Mouse (Mus musculus) cerebellum, postnatal 10 days (tissue): Measurements from ENCODE around the gene 4430402I18Rik.
A peak's percentile ranks its signal among the peaks of the same experiment; 100 is the strongest.

ENCODE experiments used
- DNase-seq, 2 experiments: peaks; one replicate each; pipeline ENCODE4 v3.0.0; 2021; ENCODE audit warnings: mixed read lengths in 2 of 2

4430402I18Rik gene

DNA sequence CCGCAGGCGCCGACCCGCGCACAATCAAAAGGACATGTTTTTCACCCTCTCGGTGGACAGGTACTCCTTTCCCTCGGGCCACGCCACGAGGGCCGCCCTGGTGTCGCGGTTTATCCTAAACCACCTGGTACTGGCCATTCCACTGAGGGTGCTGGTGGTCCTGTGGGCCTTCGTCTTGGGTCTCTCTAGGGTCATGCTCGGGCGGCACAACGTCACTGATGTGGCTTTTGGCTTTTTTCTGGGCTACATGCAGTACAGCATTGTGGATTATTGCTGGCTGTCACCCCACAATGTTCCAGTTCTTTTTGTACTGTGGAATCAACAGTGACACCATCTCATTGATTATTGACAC, 3.1 kb downstream of the 4430402I18Rik start:
- no peak for DNase-seq

DNA sequence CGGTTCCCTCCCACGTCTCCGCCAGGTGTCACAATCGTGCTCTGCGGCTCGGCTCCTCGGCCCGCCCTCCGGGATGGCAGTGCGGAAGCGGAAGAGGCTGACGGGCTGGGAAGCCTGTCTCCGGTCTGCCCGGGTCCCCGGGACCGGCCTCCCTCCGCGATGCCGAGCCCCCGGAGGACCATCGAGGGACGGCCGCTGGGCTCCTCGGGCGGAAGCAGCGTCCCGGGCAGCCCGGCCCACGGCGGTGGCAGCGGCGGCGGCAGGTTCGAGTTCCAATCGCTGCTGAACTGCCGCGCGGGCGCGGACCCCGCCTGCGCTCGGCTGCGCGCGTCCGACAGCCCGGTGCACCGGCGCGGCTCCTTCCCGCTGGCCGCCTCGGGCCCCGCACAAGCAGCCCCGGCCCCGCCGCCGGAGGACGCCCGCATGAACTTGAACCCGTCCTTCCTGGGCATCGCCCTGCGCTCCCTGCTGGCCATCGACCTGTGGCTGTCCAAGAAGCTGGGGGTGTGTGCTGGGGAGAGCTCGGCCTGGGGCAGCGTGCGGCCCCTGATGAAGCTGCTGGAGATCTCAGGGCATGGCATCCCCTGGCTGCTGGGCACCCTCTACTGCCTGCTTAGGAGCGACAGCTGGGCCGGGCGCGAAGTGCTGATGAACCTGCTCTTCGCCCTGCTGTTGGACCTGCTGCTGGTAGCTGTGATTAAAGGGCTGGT, 3.6 kb downstream of the 4430402I18Rik start, which contains the start of gene Plpp6:
Gene Plpp6, plus strand, starts transcription at position 112 of the 710 bp plus-strand sequence.
- peak; percentile 89 to 92 for DNase-seq

DNA sequence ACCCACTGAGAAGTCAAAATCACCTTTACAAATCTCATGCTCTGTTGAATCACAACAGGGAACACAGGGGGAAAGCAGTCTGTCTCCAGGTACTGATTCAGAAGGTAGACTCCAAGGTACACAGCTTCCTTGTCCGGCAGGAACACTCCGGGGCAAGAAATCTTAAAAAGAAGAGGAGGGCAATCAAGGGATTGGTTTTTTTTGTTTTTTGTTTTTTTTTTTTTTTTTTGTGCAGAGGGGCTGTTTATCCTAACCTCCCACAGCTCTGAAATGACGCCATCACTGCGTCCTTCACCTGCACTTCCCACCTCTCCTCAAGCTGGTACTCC, 4.1 kb downstream of the 4430402I18Rik start:
- no peak for DNase-seq

DNA sequence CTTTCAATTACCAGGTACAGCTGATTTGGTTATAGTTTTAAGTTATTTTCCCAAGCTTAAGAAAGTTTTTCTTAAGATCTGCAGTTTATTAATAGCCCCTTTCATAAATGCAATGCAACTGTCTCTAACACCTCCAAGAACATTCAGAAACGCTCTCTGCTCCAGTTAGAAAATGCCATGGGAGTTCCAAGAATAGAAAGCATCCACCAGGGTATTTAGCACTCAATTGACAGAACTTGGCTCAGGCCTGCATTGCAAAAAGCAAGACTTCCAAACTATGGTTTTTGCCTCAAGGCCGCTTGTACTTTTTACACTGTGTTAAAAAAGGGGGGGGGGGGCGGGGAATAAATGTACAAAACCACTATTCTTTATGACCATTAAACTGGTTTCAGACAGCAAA, 4.5 kb downstream of the 4430402I18Rik start:
- DNase-seq: peak in 1 of 2 experiments; percentile 5

DNA sequence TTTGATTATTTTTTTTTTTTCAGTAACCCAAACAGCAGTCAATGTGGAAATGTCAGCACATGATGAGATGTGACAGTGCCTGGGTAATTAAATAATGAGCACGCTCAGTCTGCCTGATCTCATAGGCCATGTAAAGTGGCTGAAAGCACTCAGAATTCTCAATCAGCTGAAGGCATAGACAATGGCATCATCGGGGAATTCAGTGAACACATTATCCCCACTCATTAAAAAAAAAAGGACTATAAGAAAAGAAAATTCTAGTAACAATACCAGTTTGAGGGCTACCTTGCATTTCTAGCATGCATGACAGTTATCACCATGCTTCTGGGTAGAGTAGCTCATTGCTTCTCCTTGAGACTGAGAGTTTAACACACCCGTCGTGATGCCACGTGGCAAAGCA, 16.3 kb downstream of the 4430402I18Rik start:
- DNase-seq: no peak

DNA sequence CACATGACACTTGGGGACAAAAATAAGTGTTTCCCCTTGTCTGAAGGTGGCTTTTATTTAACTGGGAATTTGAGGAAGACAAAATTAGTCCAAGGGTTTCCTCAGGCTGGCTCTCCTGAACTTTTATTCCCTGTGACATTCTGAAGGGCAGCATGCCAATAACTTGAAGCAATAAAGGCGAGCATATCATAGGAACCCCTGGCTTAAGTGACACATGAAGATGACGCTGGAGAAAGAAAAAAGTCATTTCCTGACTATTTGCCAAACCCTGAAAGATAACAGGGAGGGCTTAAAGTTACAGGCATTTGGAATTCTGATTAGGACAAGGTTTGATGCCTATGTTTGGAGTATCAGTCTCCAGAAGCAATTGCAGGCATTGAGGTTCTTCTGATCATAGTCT, 20.3 kb downstream of the 4430402I18Rik start:
- no peak for DNase-seq

DNA sequence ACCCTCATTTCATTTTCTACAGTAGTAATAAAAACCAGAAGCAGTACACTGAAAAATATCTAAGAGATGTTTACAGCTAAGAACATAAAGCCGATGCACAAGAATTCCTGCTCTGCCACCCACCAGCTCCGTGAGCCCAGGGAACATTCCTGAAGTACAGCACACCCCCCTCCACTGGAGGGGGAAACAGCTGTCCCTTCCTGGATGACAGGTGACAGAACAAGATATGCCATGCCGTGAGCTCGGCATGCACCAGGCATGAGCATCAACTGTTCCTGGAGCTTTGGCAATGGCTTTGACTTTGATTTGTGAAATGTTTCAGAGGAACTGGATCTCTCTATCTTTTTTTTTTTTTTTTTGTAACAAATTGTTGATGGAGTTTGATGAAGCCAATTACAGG, 20.8 kb downstream of the 4430402I18Rik start:
- peak in 1 of 2 experiments; percentile 22 for DNase-seq

DNA sequence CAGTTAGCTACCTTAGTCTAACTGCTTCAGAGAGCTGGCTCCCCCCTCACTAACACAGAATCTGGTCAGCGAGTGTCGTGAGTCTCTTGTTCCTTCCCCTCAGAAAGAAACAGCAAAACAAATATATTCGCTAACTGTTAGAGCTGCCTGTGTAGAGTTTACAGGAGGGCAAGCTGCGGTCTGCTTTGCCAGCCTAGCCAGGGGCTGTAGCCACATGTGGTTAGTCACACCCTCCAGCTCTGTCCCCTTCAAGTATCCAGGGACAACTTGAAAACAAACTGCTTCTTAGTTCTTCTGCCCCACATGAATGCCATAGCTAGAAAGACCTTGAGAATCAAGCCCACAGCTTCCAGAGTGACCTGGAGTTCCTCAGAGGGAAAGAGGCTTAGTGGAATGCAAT, 26.3 kb downstream of the 4430402I18Rik start:
- DNase-seq: no peak

DNA sequence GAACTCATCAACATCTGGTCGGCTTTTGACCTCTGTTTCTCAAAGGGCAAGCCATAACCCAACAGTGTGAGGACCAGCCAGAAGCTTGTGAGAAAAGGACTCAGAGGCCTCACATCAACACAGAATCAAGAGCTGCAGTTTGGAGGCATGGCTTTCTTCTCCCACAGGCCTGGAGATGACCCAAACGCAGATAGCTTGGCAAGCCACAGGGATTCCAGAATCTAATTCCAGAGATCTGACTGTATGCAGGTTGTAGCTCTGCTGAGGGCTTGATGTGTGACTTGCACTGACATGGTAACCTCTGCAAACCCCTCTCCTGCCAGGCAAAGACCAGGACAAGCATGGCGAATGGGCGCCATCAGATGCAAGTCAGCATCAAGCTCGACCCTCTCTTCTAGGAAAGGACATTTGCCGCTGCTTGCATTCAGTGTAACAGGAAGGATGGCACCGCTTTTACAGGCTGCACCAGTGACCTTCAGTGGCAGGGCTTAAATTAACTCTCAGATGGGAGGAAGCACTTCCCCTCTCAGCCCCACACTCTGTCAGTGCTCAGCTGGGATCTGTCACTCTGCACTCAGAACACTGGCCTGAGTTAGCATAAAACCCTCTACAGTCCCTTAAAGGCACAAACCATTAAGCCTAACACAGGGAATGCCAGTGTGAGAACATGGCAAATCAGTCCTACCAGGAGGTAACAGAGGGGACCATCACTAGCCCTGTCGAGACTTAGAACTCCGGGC, 27.3 kb downstream of the 4430402I18Rik start:
- no peak for DNase-seq

DNA sequence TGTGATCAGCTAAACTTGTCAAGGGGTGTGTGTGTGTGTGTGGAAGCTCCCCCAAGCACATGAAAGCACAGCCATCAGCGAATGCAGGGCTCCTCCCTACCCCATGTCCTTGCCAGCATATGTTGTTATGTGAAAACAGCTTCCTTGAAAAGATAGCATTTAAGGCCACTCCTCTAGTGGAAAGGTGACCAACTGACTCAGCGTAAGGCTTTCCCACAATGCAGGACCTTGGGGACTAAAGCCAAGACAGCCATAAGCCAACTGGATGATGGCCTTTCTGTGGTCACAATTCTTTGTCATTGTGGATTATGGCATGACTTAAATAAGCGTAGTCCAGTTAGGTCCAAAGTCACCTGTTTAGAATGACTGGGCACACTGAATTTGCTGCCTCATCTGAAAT, 32.7 kb downstream of the 4430402I18Rik start:
- no peak for DNase-seq

DNA sequence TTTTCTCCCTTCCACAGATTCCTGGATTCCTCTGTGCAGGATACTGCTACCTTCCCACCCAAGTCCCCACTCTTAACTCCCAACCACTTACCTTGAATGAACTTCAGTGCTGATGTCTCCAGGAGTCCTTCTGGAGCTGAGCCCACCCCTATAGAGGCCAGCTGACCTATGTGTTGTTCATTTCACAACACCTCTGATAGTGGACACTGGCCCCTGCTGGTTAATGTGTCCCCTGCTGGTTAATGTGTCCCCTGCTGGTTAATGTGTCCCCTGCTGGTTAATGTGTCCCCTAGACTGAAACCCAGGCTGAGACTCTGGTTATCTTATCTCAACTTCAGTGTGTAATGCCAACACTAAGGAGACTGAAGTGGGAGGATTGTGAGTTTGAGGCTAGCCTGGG, 38.6 kb downstream of the 4430402I18Rik start:
- DNase-seq: no peak

DNA sequence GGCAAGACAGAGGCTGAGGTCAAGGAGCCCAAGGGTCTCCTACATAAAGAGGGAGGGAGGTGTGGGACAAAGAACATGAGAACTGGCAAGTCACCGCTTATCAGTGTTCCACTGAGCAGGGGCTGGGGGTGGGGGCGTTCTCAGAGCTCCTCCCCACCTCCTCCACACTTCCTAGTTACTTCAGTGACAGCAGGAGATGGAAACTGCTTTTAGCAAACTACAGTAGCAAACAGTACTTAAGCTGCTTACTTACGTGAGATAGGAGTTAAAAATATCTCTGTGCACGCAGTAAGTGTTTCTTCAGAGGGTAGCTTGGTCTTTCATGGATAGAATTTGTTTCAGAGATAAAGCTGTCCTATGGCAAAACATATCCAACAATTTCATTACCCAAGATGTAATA, 40.2 kb downstream of the 4430402I18Rik start:
- DNase-seq: no peak

DNA sequence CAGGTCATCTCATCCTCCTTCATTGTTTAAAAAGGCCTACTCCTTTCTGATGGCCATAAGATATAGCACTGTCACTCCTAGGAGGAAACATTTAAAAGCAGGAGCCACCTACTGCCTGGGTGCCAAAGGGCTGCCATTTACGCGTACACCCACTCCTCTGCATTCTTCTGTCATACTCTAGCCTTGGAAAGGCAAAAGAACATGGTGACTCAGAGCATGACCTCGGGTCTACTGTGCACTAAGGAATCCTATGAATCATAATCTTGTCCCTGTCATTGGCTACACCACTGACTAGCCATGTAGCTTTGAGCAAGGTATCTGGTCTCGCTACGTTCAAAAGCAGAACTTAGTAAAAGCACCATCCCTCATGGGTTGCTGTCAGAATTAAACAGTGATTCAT, 41.2 kb downstream of the 4430402I18Rik start:
- DNase-seq: no peak

DNA sequence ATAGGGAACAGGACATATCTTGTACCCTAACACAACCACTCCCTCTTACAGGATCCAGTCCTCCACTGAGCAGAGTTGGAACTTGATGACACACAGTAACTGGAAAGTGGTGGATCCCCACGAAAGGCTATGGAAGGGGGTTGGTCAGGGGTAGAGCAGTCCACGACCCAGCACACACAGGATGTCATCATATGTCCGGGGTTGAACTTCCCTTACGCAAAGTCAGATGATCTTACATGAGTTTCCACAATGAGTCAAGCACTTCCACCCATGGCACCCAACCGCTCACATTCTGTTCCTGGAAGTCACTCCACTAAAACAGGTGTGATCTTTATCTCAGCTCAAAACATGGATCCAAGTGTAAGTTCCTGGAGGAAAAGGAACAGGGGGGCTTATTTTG, 49.8 kb downstream of the 4430402I18Rik start:
- DNase-seq: no peak

DNA sequence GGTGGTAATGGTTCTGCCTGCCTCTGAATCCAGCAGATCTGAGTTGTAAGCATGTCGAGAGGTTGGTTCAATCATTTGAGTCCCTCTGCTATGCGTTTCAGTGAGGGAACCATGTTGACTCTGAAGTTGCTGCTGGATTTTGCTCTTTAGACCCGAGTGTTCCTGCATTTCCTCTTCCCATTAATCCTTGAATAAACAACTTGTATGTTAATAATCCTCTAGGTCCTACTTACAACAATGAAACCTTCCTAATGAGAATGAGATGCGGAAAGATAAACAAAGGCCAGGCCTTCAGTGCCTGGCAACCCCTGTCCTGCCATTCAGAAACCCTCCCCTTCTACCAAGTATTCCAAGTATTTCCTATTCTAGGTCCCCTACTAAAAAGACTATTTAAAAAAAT, 51.1 kb downstream of the 4430402I18Rik start:
- DNase-seq: no peak

DNA sequence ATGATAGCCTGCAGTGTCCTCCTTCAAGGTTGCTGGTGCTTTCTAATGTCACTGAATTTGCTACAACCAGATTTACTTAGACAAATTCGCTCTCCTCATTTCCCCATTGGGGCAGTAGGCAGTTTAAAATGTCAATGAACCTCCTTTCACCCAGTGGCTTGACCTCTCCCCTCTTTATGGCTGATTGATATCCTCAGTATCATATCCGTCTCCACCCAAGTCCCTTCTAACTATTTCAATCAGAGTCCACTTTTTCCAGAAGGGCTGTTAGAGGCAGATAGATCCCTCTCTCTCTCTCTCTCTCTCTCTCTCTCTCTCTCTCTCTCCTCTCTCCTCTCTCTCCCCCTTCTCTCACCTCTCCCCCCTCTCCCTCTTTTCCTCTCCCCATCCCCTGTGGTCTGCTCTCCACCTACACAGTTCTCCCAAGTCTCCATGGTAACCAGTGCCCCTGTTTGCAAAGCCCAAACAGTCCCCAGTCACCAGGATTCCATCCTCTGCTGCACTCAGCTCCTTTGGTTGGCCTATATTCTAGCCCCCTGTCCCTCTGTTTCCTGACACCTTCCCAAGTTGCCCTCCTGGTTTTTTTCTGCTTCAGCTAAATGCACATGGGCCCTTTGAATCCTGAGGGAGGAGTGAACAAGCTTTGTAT, 51.9 kb downstream of the 4430402I18Rik start:
- no peak for DNase-seq

DNA sequence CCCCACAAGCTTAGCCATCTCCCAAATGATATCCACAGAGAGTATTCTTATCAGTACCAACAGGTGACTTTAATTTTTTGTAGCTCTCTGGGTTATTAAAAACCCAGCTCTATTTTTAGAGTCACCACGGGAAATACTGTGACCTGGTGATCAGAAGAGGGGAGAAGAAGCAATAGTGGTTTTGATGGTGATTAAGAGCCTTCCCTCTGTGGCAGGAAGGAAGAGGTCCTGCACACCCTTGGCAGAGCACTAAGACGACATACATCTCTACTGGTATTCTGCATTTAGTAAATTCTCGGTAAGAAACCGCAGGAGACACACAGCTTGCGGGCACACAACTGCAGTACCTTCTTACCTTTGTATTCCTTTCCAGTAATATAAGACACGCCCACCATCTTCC, 53.0 kb downstream of the 4430402I18Rik start:
- no peak for DNase-seq

DNA sequence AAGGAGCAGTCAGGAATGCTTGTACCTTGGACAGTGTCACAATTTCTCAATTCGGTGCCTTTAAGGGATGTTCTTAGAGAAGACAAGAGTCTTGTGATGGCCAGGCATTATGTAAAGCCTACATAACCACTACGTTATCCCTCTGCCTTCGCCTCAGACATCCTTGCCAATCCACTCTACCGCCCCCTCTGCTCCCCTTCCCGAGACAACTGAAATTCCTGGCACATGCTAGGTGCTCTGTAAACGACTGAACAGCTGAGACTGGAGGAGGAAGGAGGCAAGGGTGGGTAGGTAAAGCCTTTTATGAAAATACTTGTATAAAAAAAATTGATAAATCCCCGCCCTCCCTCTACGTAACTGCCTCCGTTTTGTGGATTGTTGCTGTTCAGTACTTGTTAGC, 58.9 kb downstream of the 4430402I18Rik start:
- no peak for DNase-seq

DNA sequence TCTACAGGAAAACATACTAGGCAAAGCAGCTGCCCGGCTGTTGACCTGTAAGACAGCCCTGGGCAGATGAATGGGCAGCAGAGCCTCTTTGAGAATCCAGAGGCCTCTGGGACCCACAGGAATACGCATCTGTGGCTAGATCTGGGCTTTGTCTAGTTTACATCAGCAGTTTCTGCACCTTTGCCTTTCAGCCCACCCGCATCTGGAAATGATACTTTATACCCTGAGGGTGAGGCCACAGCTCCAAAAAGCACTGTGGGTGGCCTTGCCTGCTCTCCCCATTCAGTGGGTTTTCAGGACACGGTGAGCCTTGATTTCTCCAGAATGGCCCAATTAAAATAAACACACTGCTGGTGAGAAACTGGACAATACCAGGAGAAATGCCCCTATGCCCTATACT, 59.4 kb downstream of the 4430402I18Rik start:
- no peak for DNase-seq

DNA sequence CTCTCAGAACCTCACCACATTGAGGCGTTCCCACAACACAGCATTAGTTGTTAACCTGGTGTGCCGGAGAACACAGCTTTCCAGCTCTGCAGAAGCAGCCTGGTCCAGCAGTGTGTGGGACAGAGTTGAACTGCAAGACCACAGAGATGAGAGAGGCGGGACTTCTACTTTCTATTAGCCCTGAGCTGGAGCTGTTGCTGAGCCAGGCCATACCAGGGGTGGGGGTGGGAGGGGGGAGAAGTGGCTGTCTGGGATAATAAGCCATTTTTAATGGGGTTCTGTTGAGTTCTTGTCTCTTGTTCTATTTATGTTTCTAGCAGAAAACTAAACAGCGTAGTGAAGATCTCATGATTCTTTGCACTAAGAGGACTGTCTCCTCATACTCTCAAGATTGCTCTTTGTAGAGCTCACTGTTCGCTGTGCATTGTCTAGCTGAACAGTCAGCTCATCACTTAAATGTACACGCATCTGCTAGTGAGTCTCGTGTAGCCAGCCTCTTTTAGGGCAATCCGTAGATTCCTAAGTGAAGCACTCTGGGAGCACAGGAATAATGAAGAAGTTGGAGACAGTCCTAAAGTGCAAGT, 64.0 kb downstream of the 4430402I18Rik start:
- DNase-seq: no peak

DNA sequence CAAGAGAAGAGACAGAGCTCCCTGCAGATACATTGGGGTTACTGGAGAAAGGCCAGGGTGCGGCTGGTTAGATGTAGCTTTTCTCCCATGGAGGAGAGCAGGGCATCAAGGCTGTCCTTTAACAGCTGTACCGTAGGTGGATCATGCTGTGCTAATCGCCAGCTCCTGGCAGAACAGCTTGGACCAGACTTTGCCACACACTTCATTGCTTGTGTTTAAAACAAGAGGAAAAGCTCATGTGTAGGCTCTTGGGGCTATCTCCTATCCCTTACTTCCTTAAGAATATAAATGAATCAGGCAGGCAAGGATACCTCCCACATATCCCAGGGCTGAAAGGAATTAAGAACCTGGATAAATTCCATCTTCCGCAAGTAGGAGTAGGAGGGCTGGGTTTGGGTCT, 64.8 kb downstream of the 4430402I18Rik start:
- DNase-seq: peak; percentile 30 to 50

DNA sequence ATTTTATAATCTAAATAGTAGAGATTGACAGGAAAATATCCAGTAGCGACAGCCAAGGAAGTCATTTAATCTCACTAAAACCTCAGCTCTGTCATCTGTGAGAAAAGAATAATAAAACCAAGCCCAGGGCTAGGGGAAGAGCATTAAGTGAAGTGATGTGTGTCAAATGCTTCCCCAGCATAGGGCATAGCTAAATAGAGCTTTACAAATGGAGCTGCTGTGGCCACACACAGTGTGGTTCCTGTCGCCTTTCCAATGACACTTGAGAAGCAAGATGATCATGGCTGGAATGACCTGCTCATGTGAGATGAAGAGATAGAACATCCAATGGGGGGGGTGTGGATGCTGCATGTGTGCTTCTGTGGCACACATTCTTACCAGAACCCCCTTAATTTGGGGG, 65.5 kb downstream of the 4430402I18Rik start:
- DNase-seq: peak; percentile 42 to 49

DNA sequence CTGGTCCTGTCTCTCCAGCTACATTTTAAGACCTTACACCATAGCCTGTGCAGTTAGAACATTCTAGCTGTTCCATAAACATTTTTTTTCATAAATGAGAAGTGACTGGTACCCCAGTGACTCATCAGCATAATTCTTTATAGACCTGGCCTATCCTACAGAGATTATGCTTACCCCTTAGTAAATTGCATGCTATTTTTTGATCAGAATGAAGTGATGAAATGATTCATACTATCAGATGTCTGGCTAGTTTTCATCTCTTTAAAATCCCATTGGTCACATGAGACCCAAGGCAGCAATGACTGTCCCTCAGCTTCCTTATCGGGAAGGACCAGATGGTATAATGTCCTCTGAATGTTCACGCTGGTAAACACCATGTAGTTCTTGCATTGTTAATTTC, 66.8 kb downstream of the 4430402I18Rik start:
- DNase-seq: no peak

DNA sequence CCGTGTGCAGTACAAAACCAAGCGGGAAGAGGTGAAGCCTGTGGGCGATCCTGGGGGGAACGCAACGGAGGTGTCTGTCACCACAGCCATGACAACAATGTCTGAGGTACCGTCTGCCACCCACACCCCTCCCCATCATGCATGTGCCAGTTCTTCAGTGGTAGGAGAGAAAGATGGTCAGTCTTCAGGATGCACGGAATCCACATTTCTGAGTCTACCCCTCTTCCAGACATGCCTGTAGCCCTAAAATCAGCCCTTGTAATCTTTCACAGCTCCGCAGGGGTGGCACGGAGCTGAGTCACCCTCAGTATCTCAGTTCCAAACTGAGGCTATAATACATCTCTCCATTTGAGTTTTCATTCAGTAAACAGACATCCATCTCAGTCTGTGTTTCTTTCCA, 70.1 kb downstream of the 4430402I18Rik start:
- no peak for DNase-seq
